Mouse (Mus musculus) urinary bladder, postnatal 25 days (tissue): ENCODE data around the gene Dupd1.
A peak's percentile ranks its signal among the peaks of the same experiment; 100 is the strongest.

Experiments
- DNase-seq: peaks from one replicate; pipeline ENCODE4 v3.0.0; 2022; ENCODE audit warnings: low spot score

Dupd1 gene

DNA sequence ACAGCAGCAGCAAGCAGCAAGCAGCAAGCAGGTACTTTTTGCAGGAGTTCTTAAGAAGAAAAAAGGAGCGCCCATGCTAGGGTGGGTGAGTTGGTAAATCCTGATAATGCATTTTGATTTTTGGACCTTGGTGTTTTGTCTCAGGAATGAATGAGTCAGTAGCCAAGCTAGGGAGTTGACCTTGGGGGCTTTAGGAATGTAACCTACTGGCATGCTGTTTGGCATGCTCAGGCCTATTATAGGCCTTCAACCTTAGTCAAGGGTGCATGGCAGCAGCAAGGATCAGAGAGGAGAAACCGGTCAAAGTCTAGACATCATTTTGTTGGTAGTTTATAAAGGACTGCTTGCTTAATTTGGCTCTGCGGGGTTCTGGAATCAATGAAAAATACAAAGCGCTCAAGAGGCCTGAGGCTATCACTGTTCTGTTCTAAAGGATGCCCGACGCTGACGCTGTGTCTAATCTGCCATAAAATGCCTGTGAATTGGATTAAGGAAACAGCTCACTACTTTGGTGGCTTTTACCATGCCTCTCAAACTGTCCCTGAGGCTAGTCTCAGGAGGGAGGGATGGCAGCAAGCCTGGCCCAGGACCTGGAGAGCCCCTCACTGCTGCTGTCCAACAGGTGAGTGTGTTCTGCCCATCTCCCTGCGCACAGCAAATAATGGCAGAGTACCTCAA lies 7.8 kb upstream of the Dupd1 start:
- no peak for DNase-seq

DNA sequence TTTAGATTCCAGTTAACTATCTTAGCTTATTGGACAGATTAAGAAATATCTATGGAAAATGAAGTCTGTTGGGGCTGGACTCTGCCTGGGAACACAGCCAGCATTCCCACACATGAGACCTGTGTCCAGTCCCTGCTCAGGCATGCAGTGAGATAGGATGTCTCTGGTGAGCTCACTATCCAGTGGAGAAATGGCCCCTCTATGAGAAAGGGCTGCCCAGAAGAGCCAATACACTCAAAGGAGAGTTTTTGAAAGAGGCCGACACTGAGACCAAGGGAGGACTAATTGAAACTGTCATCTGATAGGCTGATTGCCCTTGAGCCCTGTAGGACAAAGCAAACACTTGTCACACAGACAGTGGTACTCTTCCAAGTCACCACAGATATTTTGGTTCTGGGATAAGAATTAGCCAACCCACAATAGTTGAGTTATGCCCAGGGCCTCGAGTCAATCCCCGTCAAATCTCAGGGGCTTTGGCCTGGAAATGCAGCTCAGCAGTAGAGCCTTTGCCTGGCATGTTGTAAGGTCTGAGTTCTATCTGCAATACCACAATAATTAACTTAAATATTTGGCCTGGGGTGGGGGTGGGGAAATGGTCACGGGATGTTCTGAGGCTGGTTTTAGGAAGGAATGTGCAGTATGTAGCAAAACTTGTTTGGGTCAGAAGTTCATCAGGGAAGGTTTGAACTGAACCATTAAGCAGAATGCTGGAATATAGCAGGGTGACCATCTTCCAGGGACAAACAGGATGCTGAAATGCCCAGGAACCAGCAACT lies 6.2 kb upstream of the Dupd1 start:
- no peak for DNase-seq

DNA sequence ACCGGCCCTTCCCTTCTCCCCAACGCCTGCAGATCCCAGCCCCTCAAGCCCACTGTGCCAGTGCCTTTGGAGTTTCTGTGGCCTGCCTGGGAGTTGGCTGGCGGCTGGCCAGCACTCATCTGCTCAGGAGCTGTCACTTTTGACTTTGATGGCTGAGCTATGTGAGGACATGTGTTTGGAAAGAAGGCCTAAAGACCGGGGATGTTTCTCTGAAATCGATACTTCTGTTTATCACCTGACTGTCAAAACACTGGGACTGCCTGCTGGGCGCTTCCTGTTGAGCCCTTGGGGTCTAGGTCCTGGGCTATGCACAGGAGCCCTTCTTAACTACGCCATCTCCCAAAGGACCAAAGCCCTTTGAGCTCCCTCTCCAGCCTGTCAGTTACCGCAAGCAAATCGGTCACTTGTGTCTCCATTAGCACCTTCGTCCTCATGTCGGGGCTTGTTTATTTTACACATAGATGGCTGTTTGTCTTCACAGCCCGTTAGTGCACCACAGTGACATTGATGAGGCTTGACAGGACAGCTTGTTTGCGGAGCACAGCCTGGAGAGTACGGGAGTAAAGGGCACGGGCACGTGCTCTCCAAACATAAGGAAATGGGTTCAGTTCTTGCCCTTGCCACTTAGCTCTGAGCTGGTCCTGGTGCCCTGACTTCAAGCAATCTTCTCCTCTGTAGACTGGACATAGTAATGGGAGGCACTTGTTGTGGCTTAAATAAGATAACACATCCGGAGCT lies 5.4 kb upstream of the Dupd1 start:
- no peak for DNase-seq

DNA sequence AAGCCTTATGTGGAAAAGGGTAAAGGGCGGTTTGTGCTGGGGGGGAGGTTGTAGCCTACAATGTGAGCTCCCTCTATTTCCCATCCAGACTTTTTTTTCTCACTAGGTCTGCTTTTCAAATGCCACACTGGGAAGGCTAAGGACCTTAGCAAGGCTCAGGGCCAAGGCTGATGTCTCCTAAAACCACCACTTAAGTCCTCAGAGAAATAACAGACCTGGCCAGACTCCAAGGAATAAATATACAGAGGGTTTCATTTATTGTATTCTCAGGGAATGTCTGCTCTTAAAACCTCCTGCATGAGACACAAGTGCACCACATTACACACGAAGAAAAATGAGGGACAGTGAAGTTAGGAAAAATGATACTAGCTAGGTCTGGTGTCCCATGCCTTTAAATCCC lies 3.1 kb downstream of the Dupd1 start:
- DNase-seq, result no peak

DNA sequence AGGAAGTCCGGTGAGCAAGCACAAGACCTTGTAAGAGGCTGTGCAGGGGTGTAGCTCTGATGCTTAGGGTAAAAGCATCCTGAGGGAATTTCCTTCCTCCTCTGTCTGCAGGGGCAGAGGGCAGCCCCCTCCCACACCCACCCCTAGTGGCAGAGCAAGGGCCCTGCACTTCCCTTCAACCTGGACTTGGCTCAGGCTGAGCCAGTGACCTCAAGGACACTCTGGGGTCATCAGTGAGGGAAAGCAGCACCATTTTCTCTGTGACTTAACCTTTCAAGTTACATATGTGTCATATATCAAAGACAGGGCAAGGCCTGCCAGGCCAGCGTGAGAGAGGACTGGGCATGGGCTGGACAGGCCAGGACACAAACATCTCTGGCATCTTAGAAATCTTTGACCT lies 4.8 kb downstream of the Dupd1 start:
- DNase-seq, result no peak

DNA sequence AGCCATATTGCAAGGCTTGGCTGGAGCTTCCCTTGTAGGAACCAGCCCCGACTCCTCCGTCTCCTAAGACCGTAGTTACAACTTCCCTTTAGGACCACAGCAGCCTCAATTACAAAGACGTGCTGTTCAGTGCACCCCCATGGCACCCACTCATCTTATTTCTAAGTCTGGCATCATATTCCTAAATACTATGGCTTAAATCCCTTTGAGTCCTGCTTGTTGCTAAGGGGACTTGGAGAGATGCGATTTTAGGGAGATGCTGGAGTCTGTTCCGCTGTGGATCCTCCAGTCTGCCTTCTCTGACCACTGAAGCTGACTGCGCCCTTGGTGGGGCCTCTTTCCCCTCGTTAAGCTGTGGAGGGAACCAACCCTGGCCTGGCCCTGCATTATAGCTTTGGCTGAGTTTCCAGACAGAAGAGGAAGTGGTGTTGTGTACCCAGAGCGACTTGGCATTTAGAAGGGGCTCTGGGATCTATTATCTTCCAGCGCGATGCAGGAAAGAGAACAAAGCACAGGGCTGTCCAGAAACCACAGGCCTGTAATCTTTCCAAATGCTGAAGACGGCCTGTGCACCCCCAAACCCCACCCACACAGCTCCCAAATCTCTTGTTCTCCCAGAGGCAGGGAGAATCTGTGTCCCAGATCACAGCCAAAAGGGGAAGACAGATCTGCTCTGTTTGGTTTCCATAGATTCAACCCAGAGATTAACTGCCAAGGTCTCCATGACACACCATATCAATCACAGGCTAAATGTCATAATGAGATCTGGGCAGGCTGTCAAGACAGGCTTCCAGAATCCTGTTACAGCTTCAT lies 7.4 kb downstream of the Dupd1 start:
- DNase-seq, result no peak

DNA sequence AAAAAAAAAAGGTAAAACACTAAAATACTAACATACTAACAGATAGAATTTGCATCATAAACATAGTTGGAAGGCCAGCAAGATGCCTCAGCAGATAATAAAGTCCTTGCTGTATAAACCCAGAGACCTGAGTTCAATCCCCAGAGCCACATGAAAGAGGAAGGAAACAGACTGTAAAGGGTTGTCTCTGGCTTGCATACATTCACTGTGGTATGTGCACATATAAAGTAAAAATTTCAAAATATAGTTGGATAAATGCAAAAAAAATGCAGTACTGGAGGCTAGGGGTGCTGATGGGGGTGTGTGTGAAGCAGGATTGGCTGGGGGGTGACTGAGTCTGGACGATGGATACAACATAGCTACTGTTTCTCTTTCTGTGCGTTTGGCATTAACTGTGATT lies 8.9 kb downstream of the Dupd1 start:
- no peak for DNase-seq

DNA sequence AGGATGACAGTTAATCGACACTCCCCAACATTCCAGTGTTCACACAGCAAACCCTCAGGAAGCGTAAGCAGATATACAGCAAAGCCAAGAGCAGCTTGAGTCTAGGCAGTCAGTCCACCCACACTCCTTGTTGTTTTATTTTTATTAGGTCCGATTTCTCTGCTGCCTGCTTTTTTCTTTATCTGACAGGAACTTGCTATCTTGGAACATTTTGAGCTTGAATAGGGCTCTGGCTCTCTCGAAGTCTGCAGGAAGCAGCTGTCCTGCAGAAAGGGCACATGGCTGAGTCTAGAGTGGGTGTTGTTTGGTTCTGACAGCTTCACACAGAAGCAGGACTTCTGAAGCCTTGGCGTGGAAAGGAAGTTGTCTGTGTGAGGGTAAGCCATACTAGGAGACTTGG lies 11.1 kb downstream of the Dupd1 start:
- no peak for DNase-seq

DNA sequence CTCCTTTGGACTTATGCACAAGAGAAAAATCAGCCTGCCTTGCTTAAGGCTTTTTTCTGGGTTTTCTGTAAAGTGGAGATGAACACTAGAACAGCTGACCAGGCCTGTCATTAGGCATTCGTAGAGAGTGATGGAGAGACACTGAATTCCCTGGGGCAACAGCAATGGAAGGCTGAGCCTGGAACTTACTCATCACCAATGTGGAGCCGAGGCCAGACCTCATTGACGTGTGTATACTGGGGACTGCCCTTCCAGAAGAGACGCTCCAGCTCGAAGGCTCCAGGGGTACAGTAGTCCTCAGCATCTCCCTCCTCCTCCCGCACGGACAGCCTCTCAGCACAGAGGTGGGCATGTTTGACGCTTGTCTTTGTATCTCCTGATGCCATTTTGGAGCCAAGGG lies 11.7 kb downstream of the Dupd1 start:
- no peak for DNase-seq

DNA sequence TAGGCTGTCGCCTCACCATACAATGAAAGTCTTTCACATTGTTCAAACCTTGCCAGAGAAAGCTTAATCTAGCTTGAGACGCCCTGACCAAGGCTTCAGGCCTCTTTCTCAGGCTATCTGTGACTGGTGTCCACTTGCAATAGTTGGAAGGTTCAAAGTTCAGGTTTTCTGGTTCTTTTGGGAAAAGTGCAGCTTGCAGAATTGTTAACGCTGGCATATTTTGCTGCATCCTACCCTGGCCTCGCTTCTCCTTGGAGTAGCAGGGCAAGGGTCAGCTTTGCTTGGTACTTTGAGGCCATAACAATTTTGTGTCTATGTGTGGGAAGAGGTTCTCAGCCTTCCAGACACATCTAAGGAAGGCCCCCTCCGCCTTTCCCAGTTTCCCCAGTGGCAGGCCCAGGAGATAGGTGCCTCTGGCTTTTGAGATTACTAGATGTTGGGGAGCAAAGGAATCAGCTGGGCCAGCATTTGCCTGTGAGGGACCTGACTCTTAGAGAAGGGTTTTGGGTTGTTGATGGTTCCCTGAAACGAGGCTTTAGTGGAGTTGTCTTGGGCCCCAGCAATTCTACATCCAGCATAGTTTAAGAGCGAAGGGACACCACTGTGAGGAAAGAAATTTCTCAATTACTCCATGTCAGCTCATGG lies 18.1 kb downstream of the Dupd1 start:
- no peak for DNase-seq

DNA sequence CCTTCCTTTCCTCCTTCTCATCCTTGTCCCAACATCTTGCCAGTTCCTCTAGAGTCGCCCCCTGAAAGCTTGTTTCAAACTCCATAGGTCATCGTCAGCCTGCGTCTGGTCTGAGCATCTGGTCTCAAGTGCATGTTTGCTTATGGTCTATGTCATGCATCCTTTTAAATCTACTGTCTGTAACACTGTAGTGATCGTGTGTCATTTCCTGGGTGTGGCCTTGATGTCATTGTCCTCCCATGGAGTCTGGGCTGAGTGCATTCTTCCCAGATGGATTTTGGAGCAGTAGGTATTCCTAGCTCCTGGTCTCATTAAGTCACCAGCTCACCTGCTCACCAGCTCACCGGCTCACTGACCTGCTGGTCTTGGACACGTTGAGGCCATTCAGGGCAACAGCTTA lies 19.4 kb downstream of the Dupd1 start:
- DNase-seq, result no peak

DNA sequence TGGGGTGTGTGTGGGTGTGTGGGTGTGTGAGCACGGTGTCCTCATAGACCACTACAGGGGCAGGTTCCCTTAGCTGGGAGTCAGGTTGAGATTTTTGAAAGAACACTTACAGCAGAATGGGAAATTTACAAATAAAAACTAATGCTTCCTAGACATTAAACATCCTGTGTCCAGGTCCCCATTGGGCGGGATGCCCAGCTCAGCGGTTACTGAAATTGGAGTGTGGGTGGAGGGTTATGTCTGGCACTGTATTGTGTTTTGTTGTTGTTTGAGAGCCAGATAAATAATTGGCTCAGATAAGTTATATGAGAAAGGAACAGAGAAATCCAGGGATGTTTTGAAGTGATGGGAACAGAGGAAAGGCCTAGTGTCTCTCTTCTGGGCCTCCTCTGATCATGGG lies 23.3 kb downstream of the Dupd1 start:
- DNase-seq, result no peak

DNA sequence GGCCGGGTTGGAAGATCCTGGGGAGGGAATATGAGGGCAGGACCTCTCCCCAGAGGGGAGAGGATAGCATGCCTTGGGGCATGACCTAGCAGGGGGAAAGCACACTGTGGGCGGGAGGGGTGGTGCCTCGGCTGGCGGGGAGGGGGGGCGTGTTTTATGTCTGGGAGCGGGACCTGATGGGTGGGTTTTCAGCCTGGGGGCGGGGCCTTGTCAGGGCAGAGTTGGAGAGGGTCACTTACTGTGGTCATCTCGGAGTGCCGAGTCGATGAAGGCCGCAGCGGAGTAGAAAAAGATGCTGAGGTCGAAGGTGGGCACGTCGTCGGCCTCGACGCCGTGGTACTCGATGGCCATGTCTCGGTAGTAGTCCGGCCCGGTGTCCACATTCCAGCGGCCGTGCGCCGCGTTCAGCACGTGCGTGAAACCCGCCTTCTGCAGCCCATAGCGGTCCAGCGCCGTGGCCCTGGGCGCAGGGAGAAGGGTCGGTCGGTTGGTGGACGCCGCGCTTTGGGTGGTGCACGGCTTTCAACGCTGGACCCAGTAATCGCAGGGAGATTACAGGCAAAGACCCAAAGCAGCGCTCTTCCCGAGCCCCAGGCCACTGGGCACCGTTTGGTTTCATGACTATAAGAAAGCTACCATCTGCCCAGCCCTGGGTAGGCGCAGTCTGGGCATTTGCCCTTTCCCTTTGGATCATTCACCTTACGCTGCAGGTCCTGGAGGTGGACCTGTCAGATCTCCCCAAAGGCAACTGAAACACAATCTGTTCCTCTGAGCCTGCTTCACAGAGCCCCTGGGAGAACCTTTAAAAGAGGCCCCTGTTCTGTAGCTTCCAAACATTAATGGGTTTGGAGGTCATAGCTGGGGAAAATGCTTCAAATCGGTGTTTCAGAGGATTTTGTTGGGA lies 27.7 kb downstream of the Dupd1 start:
- DNase-seq, result no peak

DNA sequence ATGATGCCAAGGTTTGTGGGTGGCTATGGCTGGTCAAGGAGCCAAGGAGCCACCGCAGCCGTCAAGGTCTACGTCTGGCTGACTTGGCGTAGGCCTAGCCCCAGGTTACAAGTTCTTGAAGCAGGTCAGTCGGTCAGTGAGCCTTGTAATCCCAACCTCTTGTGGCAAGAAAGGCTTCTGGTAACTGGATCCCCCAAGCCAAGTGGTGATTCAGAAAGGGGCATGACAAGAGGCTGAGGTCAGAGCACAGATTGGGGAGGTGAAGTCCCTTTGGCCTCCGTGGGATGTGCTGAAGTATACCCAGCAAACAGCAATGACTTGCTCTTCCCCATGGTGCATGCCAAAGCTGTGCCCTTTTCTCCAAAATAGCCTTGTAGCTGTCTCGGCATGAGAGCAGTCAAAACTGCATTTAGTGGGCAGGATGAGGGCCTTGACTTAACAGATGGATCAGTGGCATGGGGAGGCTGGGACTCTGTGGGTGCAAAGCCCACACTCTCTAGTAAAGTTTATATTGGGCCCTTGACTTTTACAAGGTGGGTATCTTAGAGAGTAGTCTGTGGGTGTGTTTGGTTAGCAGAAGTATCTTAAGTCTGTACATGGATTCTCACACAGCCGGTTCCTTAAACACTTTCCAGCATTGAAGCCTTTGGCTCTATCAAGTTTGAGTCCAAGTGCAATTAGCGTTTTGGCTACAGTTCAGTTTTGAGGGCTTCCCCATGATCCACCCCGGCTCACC lies 28.8 kb downstream of the Dupd1 start:
- no peak for DNase-seq

DNA sequence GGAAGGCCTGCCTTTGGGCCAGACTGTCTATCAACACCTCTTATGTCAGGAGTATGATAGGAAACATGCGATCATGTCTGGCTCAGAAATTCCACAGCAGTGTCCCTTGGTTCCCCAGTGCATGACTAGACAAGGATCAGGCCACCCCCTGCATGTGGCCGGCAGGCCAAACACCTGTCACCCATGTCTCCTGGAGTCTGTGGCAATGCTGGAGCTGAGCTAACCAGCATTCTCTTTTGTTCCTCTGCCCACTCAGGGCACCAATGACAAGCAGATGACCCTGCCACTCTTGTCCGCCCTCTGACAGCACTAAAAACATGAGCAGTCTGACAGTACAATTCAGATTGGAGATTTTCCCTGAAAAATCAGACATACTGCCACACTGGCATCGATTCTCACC lies 30.5 kb downstream of the Dupd1 start:
- no peak for DNase-seq

DNA sequence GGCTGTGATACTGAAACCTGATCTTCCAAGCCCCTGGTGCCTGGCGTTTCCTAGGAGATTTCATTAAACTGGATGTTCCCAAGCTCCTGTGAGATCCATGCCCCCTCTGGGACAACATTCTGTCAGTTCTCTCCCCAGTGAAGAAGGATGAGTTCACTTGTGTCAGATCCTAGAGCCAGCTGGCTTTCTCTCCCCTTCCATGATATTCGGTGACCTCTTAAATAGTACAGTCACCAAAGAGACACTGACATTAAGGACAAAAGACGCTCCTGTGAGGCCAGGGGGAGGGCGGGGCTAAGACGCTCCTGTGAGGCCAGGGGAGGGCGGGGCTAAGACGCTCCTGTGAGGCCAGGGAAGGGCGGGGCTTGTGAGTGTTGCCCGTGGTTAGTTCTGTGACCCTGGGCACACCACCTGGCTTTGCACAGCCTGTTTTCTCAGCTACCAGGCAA lies 31.7 kb downstream of the Dupd1 start:
- DNase-seq, result peak; percentile 44

DNA sequence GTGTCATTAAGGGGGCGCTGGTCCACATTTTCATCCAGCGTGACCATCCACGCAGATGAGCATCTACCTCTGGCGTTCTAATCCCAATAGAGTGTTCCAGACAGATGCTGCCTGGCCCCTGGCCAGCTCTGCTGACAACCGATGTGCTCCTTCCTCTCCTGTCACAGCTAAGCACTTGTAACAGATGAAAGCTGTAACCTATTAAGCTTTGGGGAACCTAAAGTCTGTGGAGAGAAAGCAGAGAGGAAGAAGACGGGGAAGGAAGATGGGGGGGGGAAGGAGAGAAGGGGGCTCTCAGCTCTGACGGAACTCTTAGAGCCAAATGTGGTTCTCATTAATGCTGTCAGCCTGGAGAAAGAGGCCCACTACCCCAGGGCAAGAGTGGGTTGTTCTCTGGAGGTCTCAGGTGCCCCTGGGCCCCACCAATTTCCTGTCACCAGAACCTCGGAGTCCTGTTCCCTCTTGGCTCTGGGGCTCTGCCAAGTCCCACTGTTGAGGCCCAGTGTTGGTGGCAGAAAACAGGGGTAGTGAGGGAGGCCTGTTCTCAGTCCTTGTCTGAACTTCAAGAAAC lies 34.7 kb downstream of the Dupd1 start:
- no peak for DNase-seq

DNA sequence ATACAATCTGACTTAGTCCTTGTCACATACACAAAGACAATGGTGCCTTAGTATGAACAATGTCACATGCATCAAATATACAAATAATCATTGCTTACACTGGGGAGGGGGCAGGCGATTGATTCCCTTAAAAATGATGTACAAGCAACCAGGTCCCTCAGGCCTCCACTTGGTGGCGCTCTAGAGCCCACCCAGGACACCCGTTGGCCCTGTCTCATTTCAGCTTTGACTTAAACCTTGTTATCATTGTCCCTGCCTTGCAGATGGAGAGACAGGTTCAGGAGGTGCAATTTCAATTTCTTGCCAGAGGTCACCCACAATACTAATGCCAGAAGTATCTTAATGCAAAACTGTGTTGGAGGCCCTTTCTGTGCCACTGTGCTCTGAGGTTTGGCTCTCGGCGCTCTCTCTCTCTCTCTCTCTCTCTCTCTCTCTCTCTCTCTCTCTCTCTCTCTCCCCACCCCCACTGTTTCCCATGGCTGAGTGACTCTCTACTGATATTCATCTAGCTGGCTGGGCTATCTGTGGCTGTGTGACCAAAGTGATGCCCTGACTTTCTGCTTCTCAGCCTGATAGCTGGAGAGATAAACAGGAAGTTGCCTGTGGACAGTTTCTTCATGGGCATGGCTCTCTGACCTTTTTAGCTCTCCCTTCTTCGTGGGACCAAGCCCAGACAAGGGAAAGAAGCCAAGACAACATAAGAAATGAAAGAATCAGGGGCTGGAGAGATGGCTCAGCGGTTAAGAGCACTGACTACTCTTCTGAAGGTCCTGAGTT lies 35.7 kb downstream of the Dupd1 start:
- DNase-seq, result peak; percentile 43

DNA sequence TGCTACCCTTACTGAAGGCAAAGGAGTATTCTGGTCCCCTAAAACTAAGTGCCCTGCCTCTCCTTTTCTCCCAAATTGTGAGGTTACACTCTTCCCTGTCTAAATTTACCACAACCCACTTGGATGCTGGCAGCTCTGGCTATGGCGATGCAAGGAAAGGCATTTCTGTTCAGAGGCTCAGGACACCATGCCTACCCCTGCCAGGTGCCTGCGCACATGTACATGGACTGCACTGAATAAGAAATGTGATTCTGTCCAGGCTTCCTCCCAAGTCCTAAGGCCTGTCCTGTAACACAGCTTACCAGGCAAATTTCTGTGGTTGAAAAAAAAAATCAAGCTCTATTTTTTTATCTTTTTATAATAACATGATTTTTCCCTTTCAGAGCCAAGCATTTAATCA lies 38.2 kb downstream of the Dupd1 start:
- DNase-seq, result no peak
